Mouse (Mus musculus): ENCODE results near the gene Iffo2.

- no peak for TF ChIP-seq POLR2A (IDR thresholded peaks at IDR 0.05; ENCODE audit: insufficient read depth, low read depth, low read length)
- no peak for TF ChIP-seq CTCF (IDR thresholded peaks at IDR 0.05; ENCODE audit: insufficient read depth, low read depth, low read length)
Measured at GRCm38 (mm10) chr4:139661897-139662296, 131.5 kb downstream of the Iffo2 start.

Data from olfactory bulb, adult 2 months (tissue).